Mouse (Mus musculus): Measurements from ENCODE around the gene Trim16.

Trim16 gene

GRCm38 (mm10) chr11:62827911-62828310, 7.9 kb downstream of the Trim16 start:
- no peak for DNase-seq (ENCODE audit: low read depth, low spot score)

- no peak for DNase-seq (ENCODE audit: low read depth, low spot score)
Measured at GRCm38 (mm10) chr11:62830387-62830786, 10.4 kb downstream of the Trim16 start.

- DNase-seq (ENCODE audit: low read depth, low spot score) = no peak
Measured at GRCm38 (mm10) chr11:62831906-62832305, 11.9 kb downstream of the Trim16 start.

- peak; percentile 16 for DNase-seq (ENCODE audit: low read depth, low spot score)
Measured at GRCm38 (mm10) chr11:62844562-62844961, 24.5 kb downstream of the Trim16 start.

GRCm38 (mm10) chr11:62845730-62846129, 25.7 kb downstream of the Trim16 start:
- DNase-seq (ENCODE audit: low read depth, low spot score) = no peak

GRCm38 (mm10) chr11:62846961-62847654, 27.1 kb downstream of the Trim16 start, which contains the start of gene Fbxw10:
Fbxw10 (plus strand) TSS chr11:62847069.
- peak; percentile 60 for DNase-seq (ENCODE audit: low read depth, low spot score)

GRCm38 (mm10) chr11:62847655-62848191, 27.7 kb downstream of the Trim16 start:
- no peak for DNase-seq (ENCODE audit: low read depth, low spot score)

- no peak for DNase-seq (ENCODE audit: low read depth, low spot score)
Measured at GRCm38 (mm10) chr11:62848301-62848700, 28.3 kb downstream of the Trim16 start.

GRCm38 (mm10) chr11:62851199-62851598, 31.2 kb downstream of the Trim16 start:
- DNase-seq (ENCODE audit: low read depth, low spot score) = no peak

GRCm38 (mm10) chr11:62853334-62853733, 33.3 kb downstream of the Trim16 start:
- DNase-seq (ENCODE audit: low read depth, low spot score) = no peak

- DNase-seq (ENCODE audit: low read depth, low spot score) = no peak
Measured at GRCm38 (mm10) chr11:62865562-62865961, 45.5 kb downstream of the Trim16 start.

- no peak for DNase-seq (ENCODE audit: low read depth, low spot score)
Measured at GRCm38 (mm10) chr11:62866685-62867084, 46.7 kb downstream of the Trim16 start.

- DNase-seq (ENCODE audit: low read depth, low spot score) = no peak
Measured at GRCm38 (mm10) chr11:62869201-62869600, 49.2 kb downstream of the Trim16 start.

GRCm38 (mm10) chr11:62869715-62870371, 49.8 kb downstream of the Trim16 start:
- DNase-seq (ENCODE audit: low read depth, low spot score) = no peak

- no peak for DNase-seq (ENCODE audit: low read depth, low spot score)
Measured at GRCm38 (mm10) chr11:62873479-62873878, 53.4 kb downstream of the Trim16 start.

- no peak for DNase-seq (ENCODE audit: low read depth, low spot score)
Measured at GRCm38 (mm10) chr11:62875696-62876095, 55.7 kb downstream of the Trim16 start.

- peak; percentile 66 for DNase-seq (ENCODE audit: low read depth, low spot score)
Measured at GRCm38 (mm10) chr11:62876445-62876844, 56.4 kb downstream of the Trim16 start.

GRCm38 (mm10) chr11:62877391-62877790, 57.4 kb downstream of the Trim16 start:
- no peak for DNase-seq (ENCODE audit: low read depth, low spot score)

GRCm38 (mm10) chr11:62878728-62879127, 58.7 kb downstream of the Trim16 start:
- no peak for DNase-seq (ENCODE audit: low read depth, low spot score)

- DNase-seq (ENCODE audit: low read depth, low spot score) = peak; percentile 99
Measured at GRCm38 (mm10) chr11:62879220-62880048, 59.4 kb downstream of the Trim16 start, which contains the start of gene Tvp23b. Tvp23b (plus strand) TSS chr11:62879455.

- DNase-seq (ENCODE audit: low read depth, low spot score) = no peak
Measured at GRCm38 (mm10) chr11:62883407-62883806, 63.4 kb downstream of the Trim16 start.

GRCm38 (mm10) chr11:62885323-62885722, 65.3 kb downstream of the Trim16 start:
- DNase-seq (ENCODE audit: low read depth, low spot score) = no peak

Data from CD4-positive helper T cell, adult 2 months (primary cell).